Mouse (Mus musculus) stomach, postnatal 0 days (tissue): ENCODE measurements around the gene Igsf21.

ENCODE experiments used
- CTCF ChIP-seq: IDR thresholded peaks from 2 replicates; pipeline ENCODE4 v1.5.1; 2016; ENCODE audit warnings: antibody characterized with exemption, low read depth, mild to moderate bottlenecking, moderate library complexity
- EP300 ChIP-seq: optimal IDR thresholded peaks from 2 replicates; pipeline ENCODE3; 2016; ENCODE audit warnings: antibody characterized with exemption

- TF ChIP-seq EP300 = no peak
- TF ChIP-seq CTCF = no peak
Measured at GRCm38 (mm10) chr4:140138846-140139245, 107.7 kb downstream of the Igsf21 start.
